Comparison of ENCODE assay signal across 18 mouse cellular contexts in the genomic region with DNA sequence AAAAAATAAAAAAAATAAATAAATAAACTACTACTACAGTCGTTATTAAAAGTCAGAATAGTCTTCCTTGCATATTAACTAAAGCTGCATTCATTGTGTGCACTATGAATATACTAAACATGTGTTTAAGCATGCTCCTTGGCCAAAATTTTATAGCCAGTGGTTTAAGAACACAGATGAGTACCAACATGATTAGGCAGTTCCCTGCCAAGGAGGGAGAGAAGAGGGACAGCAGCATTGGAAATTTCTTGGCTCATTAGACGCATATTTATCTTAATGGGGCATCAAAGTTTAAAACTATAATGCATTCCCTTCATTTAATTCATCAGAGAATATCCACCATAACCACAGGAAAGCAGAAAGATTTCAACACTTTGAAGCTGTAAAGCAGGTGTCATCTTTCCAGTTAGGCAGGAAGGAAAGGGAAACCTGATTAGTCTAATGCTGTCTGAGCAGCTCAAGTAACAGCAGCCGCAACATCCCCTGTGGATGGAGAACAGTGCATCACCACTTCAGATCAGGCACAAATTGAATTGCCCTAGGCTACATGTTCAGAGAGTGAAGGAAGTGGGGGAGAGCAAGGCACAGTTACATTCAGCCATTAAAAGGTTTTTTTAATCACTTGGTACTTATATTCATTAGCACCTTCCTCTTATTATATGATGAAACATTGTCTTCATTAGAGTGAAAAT.
DNase-seq lines count a peak whose midpoint lies in the region; ATAC-seq and TF ChIP-seq lines count a peak whose summit lies in the region.
"Had no signal": no experiment of that assay in that cellular context is flagged by ENCODE, and none has a peak within 500 bp of the region (broad histone marks: within the 10 kb centered on the region; RNA-seq: fewer than 3 reads in every experiment).

No protein-coding gene starts in this region.

- H3K36me3 ChIP-seq in forebrain, embryonic 15.5 days: no peaks in the 10 kb centered on the region
- H3K36me3 ChIP-seq in midbrain, embryonic 12.5 days: no peaks in the 10 kb centered on the region
- H3K36me3 ChIP-seq in heart, adult 2 months (ENCODE audit: control insufficient read depth, insufficient read depth, low read length): no peaks in the 10 kb centered on the region
- H3K36me3 ChIP-seq: embryonic facial prominence, embryonic 12.5 days; intestine, embryonic 15.5 days; limb, embryonic 12.5 days had no signal

- no peak overlapping the region for H3K9ac ChIP-seq in forebrain, embryonic 15.5 days (replicated peaks)
- H3K9ac ChIP-seq in midbrain, embryonic 12.5 days (replicated peaks): no peak overlapping the region
- H3K9ac ChIP-seq in heart, adult 2 months (ENCODE audit: low read depth, low read length): no peak overlapping the region
- H3K9ac ChIP-seq: embryonic facial prominence, embryonic 12.5 days; intestine, embryonic 15.5 days; limb, embryonic 12.5 days had no signal

- WGBS in forebrain, embryonic 15.5 days: 50% methylated on average over 3 of the region's 3 CpGs
- 65% methylated on average over 3 of the region's 3 CpGs for WGBS in midbrain, embryonic 12.5 days
- 58% methylated on average over 3 of the region's 3 CpGs for WGBS in heart, adult 2 months

- H3K79me2 ChIP-seq in heart, adult 2 months (replicated peaks; ENCODE audit: control insufficient read depth, insufficient read depth, low read length): no peaks in the 10 kb centered on the region

- no peak overlapping the region for H3K4me2 ChIP-seq in forebrain, embryonic 15.5 days (replicated peaks)
- H3K4me2 ChIP-seq in midbrain, embryonic 12.5 days (replicated peaks): no peak overlapping the region
- H3K4me2 ChIP-seq: embryonic facial prominence, embryonic 12.5 days; intestine, embryonic 15.5 days; limb, embryonic 12.5 days had no signal

- ATAC-seq in forebrain, embryonic 15.5 days (replicated peaks): 0 out of 2 replicates have a peak, but pooled peaks have one; percentile 32
- ATAC-seq in midbrain, embryonic 12.5 days (ENCODE audit: low FRiP score, low read depth): peak; percentile 76
- ATAC-seq: CD4-positive, CD25-positive, alpha-beta regulatory T cell, adult 4 months; intestine, embryonic 15.5 days had no signal

- intact Hi-C loops in heart, adult 2 months (cut with DNase I): no loop called here
- intact Hi-C loops in heart, postnatal 25 days (cut with DNase I): no loop called here

- no peaks in the 10 kb centered on the region for H3K27me3 ChIP-seq in forebrain, embryonic 15.5 days
- no peaks in the 10 kb centered on the region for H3K27me3 ChIP-seq in midbrain, embryonic 12.5 days
- no peaks in the 10 kb centered on the region for H3K27me3 ChIP-seq in heart, adult 2 months (ENCODE audit: control insufficient read depth, insufficient read depth, low read length)
- H3K27me3 ChIP-seq: embryonic facial prominence, embryonic 12.5 days; intestine, embryonic 15.5 days; limb, embryonic 12.5 days had no signal

- H3K9me3 ChIP-seq in forebrain, embryonic 15.5 days: no peaks in the 10 kb centered on the region
- no peaks in the 10 kb centered on the region for H3K9me3 ChIP-seq in midbrain, embryonic 12.5 days
- H3K9me3 ChIP-seq: embryonic facial prominence, embryonic 12.5 days; intestine, embryonic 15.5 days; limb, embryonic 12.5 days had no signal

- no peak for TF ChIP-seq POLR2A in heart, adult 2 months (IDR thresholded peaks at IDR 0.05; ENCODE audit: insufficient read depth, low read depth, low read length)

- TF ChIP-seq CTCF in heart, adult 2 months (IDR thresholded peaks at IDR 0.05): no peak

- no peak overlapping the region for H3K27ac ChIP-seq in forebrain, embryonic 15.5 days (replicated peaks)
- H3K27ac ChIP-seq in midbrain, embryonic 12.5 days (replicated peaks): no peak overlapping the region
- H3K27ac ChIP-seq in heart, adult 2 months: no peak overlapping the region
- H3K27ac ChIP-seq: embryonic facial prominence, embryonic 12.5 days; intestine, embryonic 15.5 days; limb, embryonic 12.5 days; stomach, postnatal 0 days had no signal

- H3K4me3 ChIP-seq in forebrain, embryonic 15.5 days: no peak overlapping the region
- no peak overlapping the region for H3K4me3 ChIP-seq in midbrain, embryonic 12.5 days
- H3K4me3 ChIP-seq in heart, adult 2 months: no peak overlapping the region
- H3K4me3 ChIP-seq: embryonic facial prominence, embryonic 12.5 days; intestine, embryonic 15.5 days; limb, embryonic 12.5 days had no signal

- no peak for TF ChIP-seq EP300 in heart, adult 2 months (IDR thresholded peaks at IDR 0.05; ENCODE audit: insufficient read depth, low read depth, low read length)

- DNase-seq in ES-CJ7 (ENCODE audit: low read depth, low spot score): peak; percentile 17
- DNase-seq in R1 (ENCODE audit: low read depth, low spot score): peak; percentile 42
- DNase-seq in heart, adult 2 months: no peak
- DNase-seq in heart, postnatal 25 days (ENCODE audit: low spot score): no peak
- DNase-seq in lung, postnatal 4 days: no peak
- no peak for DNase-seq in frontal cortex, postnatal 36 days (ENCODE audit: low spot score in 2 of 2)
- DNase-seq: cerebellum, adult 8-10 months; heart, adult 11 months; kidney, postnatal 14 days; lung, postnatal 36 days; thymus, postnatal 36 days had no signal

- no peaks in the 10 kb centered on the region; the same call in 1 of the 2 replicates for H3K4me1 ChIP-seq in forebrain, embryonic 15.5 days
- H3K4me1 ChIP-seq in midbrain, embryonic 12.5 days: no peaks in the 10 kb centered on the region
- H3K4me1 ChIP-seq in heart, adult 2 months (ENCODE audit: control insufficient read depth, insufficient read depth, low read length): no peaks in the 10 kb centered on the region
- H3K4me1 ChIP-seq: embryonic facial prominence, embryonic 12.5 days; intestine, embryonic 15.5 days; limb, embryonic 12.5 days had no signal

Comparison
In these comparisons a context has a peak if more than half of its experiments do, and no peak if none do; other contexts are left out.
1. DNase-seq: peak in ES-CJ7 (single experiment) and R1 (single experiment); none in heart, adult 2 months (0 of 2), heart, postnatal 25 days (single experiment), lung, postnatal 4 days (0 of 2) and frontal cortex, postnatal 36 days (0 of 2).